Mouse (Mus musculus) telencephalon, adult 2 months (tissue): ENCODE measurements at regions not wholly inside any gene's neighbourhood (a gene's known extent, or its start where the extent isn't known, plus 50 kb on each side); places are given as distances from the start of the nearest gene placed in this dataset.

Experiments
- DNase-seq: peaks from one replicate; pipeline ENCODE4 v3.0.0-alpha.2; 2011; ENCODE audit warnings: low read depth, low spot score

DNA sequence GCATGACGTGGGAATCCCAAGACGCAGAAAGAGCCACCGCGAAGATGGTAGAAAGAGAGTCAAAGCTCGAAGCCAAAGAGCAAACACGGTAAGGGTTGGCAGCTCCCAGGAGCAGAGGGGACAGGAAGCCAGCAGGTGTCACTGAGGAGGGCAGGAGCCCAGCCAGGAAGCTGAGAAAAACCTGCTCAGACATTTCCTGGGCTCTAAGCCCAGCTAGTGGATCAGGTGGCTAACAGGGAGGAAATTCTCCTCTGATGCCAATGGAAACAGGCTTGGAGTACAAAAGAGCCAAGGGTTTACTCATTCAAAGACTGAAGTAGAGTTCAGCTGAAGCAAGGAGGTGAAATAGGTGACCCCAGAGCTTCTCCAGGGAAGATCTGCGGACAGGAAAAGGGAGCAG is 368.9 kb downstream of the Nkx6-1 start:
- DNase-seq = no peak

DNA sequence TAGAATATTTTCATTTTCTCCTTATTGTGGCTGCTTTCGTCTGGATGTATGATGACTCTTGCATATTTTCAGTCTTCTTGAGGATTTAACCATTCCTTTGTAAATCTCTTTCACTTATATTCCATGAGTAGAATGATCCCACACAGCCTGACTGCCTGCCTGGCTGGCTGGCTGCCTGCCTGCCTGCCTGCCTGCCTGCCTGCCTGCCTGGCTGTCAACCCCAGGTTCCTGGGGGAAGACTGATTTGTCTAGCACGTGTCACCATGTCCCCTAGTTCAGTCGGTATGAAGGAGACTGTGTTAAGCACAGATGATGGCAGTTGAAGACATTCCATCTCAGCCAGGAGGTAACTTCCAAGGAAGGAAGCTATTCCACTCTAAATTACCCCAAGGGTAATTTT is 370.8 kb downstream of the Nkx6-1 start:
- no peak for DNase-seq

DNA sequence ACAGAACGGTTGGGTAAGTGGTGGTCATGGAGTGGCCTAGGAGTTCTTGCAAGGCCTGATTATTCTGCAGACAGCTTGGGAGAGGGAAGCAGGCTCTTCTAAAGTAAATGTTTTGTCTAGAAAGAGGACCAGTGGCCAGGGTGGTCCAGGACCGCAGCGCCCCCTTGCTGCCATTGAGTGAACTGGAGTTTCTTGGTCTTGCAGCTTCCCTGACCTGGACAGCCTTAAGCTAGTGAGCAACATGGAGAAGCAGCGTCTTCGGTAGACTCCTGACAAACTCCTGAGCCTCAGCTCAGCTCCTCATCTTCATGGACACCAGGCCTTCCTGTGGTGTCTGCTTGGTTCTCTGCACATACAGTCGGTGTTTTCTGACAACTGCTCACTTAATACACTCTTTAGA is 376.4 kb downstream of the Nkx6-1 start:
- DNase-seq = no peak

DNA sequence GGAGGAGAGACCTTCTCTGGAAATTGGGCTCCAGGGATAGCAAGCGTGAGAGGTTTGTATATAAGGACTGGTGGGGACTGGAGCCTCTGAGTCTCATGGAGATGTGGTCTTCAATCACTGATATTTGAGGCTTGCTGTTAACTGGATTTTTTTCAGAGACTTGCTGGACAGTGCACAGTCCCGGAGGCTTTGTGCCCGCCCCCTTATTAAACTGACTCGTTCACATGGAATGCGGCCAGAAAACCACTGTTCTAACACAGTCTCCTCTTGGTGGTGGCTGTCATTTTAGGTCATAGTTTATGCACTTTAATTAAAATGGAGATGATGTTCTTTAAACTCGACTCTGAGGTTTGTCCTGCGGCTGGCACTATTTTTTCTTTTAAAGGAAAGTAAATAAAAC is 378.9 kb downstream of the Nkx6-1 start:
- no peak for DNase-seq

DNA sequence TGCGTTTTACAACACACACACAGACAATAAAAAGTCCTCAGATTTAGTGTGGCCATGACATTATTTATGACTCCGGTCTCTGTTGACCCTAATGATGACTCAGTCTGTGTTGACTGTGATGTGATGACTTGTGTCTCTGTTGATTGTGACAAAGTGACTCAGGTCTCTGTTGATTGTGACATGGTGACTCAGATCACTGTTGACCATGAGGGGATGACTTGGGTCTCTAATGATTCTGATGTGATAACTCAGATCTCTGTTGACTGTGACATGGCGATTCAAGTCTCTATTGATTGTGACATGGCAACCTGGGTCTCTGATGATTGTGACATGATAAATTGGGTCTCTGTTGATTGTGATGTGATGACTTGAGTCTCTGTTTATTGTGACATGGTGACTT is 405.0 kb downstream of the Gpat3 start:
- no peak for DNase-seq

DNA sequence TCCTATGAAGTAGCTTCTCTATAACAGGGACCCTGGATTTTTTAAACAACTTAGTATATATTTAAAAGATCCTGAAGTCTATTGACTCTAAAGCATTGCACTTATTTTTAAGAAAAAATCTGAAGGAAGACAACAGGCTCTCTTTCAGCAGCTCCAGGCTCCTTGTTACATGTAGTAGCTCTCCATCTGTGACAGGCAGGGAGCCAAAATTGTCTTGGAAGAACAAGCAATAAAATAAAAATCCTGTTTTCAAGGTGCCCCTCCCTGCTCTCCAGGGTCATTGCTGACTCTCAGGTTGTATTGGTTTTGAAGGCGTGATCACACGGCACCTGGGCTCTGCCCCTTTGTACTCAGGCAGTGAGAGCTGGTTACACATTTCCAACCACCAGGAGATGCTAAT is 397.1 kb downstream of the Gpat3 start:
- DNase-seq = peak; percentile 50

DNA sequence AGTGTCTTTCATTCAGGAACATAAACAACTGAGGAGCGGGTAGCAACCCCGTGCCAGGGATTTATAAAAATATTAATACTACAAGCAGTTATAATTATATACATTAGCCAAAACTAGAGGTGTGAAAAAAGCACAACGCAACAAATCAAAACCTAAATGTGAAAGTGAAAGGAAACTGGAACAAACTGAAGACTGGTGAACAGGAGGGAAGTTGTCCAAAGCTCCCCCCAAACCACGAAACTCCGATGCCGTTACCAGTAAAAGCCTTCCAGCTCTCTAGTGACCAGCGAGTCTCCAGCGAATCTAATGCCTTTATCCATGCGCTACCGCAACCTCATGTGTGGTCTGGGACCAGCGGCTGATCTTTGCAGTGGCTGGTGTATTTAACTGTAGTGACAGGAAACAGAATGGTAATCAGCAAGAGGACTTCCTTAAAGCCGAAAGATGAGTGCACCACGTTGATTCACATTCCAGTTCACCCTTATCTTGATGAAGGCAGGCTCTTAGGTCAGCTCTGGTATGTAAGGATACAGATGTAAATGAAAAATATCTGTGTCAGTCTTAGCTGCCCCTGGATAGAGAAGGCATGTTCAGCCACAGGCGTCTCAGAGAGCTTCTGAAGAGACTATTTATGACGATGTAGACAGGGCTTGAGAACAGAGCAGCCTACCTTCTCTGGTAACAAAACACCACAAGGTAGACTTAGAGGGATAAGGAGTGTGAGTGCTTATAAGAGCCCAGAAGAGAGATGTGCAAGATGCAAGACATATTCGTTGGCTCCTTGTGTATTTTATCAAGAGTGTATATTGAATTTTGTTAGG is 394.0 kb downstream of the Gpat3 start:
- DNase-seq = no peak

DNA sequence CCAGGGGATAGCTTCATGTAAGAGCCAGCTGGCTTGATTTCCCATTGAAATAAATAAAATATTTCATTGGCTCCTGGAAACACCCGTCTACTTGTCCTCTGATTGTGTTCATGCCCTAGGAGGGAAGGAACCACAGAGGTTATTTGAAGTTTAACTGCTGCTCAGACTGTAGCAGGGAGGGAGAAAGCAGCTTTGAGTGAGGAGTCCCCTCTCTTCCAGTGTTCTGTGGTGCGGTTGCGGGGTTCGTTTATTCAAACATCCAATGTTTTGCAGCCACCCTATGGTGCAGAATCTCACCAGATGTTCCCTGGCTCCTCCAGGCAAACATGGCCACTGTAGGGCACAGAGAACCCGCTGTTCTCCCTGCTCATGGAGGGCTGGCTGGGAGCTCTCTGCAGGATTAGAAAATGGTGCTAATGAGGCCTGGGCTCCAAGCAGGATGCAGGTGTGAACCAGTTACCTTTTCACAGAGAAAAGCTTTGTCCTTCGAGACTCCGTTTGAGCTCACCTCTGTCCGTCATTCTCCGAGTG is 390.7 kb downstream of the Gpat3 start:
- no peak for DNase-seq

DNA sequence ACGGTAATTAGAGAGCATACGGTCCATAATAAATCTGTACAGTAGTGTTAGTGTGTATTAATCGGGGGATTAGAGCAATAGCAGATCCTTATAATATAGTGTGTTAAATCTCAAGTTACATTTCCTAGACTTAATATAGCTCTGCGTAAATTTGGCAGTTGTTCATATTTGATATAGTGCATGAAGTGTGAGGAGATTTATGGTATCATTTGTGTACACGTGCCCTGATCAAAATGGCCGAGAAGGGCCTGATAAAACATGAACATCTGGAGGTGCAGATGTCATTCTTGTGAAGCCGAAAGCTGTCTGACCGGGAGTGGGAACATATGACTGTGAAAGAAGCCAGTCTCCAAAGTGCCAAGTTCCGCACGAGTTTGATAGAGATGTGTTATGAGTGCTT is 376.9 kb downstream of the Gpat3 start:
- DNase-seq = no peak

DNA sequence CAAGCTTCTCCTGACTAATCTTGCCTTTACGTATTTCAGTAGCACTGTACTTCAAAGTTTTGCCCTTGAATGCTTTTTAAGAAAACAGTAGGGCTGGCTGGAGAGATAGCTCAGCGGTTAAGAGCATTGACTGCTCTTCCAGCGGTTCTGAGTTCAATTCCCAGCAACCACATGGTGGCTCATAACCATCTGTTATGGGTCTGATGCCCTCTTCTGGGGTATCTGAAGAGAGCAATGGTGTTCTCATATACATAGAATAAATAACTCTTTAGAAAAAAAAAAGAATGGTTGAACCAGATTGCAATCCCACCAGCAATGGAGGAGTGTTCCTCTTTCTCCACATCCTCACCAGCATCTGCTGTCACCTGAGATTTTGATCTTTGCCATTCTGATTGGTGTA is 372.6 kb downstream of the Gpat3 start:
- DNase-seq = no peak

DNA sequence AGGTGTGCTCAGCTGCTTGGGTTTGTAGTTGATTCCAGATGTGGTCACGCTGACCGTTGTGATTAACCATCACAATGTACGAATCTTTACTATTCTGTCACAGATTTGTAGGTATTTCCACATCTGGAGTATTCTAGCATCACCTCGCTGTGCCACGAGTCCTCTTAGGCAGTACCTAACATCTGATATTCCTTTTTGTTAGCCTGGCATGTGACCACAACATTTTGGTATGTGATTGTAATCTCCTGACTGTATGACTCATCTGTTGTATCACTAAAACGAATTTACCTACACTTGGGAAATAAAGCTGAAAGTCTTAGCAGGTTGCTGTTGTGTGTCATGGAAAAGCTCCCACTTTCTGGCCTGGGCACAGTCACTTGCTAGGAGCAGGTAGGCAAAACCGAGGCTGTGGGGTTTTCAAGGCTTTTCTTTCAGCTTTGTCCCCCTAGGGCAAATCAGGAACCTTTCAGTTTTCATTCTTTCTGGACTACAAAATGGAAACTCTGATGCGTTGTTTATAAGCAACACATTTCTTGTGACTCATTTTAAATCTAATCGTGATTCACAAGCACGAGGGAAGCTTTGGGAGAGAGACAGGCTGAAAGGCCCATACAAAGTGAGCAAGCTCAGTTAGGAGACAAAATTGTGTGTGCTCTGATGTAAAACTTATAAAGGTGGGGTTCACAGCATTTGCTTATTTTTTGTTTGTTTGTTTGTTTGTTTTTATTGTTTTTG is 371.5 kb downstream of the Gpat3 start:
- DNase-seq = no peak

DNA sequence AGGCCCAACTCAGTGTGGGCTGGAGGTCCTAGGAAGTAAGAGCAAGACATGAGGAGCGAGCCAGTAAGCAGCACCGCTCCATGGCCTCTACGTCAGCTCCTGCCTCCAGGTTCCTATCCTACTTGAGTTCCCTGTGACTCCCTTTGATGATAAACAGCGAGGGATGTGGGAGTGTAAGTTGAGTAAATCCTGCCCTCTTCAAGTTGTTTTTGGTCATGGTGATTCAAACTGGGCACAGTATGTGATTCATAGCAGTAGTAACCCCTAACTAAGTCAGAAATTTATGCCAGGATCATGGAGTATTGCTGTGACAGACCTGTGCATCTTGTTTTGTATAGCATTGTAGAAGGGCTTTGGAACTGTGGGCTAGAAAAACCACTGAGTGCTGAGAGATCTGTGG is 366.5 kb downstream of the Gpat3 start:
- no peak for DNase-seq

DNA sequence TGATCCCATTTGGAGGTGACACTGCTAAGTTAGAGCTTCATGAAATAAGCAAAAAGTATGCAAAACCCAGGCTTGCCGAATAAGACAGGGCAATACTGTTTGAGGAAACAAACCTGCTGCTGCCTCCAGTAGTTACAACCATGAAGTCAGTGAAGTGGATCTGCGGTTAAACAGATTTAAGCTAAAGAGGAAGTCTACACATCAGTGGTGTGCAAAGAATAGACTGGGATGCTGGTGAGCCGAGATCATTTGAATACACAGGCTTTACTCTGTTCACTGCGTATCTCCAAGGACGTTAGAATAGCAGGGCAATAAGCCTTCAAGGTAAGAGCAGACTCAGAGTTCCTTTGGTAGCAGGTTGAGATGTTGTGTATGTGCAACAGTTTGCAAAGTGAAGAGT is 362.6 kb downstream of the Gpat3 start:
- no peak for DNase-seq

DNA sequence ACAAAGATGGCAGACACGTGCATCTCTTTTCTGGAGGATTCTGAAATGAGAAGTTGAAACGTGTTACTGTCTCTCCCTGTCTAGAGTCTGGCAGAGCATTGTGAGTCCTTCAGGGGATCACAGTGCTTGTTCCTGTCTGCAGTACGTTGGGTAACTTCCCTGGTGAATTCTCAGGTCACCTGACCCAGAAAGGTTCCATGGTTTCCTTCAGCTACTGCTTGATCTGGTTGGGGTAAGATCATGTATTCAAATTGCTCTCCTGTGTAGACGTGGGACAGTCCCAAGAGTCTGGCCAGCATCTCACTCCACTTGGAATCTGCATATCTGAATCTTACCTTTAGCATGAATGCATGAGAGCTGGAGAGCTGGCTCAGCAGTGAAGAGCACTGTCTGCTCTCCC is 350.0 kb downstream of the Gpat3 start:
- no peak for DNase-seq

DNA sequence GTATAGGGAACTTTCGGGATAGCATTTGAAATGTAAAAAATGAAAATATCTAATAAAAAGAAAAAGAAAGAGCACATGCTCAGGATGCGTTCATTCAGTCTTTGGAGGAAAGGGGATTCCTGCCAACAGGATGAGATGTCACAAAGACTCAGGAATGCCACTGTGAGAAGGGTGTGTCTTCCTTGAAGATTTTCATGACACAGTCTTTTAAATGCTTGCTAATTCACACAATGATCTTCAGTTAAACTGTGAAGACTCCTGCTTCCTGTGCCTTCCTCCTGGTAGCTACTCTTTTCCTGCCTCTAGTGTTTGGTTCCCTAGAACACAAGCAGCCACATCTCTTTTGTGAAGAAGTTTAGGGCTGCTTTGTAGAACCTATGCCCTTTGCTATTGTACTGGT is 345.5 kb downstream of the Gpat3 start:
- no peak for DNase-seq

DNA sequence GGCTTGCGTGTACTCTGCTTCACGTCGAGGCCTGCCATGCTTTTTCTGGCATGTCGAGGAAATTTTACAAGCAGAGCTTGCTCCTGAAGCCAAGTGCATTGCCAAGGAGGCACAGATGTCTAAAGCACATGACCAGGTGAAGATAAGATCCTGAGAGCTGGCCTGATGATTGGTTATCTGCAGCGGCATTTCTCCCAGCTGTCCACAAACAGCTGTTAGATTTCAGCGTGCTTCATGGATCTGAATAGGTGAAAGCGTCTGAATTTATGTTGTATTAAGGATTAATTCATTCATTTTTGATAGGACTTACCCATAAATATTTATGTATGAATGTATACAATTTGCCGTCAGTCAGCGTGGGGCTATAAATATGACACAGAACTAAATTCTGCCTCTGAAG is 327.7 kb downstream of the Gpat3 start:
- DNase-seq = no peak

DNA sequence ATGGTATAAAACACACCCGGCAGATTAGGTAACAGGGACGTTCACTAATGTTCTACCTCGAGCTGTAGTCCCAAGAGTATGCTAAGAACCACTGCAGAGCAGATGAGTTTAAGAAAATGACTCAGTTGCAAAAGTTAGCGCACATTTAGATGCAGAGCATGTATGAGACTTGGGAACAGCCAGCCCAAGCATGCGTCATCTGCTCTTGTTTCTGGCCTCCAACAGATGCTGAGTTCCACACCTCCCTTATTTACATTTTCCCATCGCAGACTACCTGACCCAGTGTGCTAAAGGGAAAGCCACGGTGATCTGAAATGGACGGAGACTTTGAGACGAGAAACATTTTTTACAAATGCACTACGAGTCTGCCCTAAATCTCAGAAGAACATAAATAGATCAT is 327.3 kb downstream of the Gpat3 start:
- peak; percentile 17 for DNase-seq

DNA sequence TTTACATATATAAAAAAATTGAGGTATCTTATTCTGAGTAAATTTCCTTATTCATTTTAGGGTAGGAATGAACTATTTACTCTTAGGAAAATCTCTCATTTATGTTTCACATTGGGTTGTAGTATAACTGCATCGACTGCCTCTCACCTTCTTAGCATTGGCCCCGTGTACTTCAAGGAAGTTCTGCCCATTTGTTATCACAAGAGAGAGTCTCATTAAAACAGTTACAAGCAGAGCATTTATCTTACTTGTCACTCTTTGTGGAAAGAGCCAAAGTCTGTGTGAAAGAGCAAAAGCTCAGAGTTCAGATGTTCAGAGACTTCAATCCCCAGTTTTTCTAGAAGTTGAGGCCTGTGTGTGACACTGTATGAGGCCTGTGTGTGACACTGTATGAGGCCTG is 323.6 kb downstream of the Gpat3 start:
- DNase-seq = no peak

DNA sequence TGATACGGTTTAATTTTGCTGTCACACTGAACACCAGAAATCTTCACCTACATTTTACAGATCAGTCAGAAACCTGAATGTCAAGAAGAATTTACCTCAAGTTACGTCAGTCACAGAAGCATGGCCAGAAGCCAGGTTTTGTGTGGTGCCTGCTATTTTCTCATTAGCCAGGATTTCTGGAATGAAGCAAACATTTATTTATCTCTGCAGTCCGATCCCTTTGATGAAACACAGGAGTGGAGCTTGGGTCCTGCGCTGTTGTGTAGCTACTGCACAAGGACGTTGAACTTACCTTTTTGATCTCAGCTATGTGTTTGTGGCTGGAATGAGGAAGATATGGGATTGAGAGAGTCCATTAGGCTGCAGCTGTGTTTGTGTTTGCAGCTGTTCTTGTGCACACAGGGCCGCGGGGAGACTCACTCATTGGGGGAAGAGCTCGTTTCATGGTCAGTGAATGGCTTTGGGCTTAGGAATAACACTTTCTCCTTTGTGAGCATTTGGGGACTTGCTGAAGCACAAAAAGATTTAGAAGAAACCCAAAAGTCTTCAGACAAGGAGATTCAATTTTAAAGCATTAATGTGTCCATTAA is 318.2 kb downstream of the Gpat3 start:
- no peak for DNase-seq

DNA sequence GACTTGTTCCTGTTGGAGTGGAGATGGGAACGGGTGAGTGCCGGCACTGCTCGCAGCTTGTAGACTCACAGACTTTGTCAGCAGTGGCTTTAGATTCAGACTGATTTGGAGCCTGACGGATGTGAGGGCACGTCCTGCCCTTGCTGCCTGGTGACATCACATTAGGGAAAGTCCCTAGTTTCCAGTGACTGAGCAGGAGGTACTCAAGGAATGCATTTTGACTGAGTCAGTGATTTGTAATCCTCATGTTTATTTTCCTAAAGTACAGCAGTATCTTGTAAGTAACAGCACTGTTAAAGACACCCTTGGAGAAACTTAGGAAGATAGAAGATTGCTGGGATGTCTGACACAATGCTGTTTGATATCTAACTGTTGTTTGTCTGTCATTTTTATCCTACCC is 317.6 kb downstream of the Gpat3 start:
- DNase-seq = no peak

DNA sequence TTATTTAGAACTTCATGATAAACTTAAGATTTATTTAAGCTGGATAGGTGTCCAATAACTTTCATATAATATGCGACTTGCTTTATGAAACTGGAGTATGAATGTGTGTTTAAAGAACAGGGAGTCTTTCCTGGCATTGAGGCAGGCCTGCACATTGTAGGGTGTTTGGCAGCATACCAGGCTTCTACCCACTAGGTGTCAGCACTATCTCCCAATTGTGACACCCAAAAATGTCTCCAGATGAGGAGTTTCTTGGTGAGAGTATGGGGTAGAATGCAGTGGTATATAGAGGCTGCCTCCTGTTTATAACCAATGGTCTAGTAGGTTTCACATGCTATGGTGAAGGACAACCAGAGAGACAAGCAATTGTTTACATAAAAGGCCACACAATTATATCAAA is 311.9 kb downstream of the Gpat3 start:
- DNase-seq = no peak

DNA sequence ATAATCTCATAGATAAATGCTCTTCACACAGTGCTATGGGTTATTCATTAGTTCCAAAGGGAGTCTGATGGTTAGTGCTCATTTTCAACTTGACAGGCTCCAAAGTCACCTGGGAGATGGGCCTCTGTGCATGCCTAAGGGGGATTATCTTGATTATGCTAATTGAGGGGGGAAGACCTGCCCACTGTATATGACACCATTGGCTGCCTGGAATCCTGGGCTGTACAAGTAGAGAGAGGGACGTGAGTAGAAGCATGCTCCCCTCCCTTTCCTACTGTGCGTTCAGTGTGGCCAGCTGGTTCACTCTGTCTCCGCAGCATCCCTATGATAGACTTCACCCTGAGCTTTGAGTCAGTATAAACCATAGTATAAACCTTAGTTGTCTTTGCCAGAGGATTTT is 300.8 kb downstream of the Gpat3 start:
- no peak for DNase-seq
